Mouse (Mus musculus): ENCODE measurements around the gene Akna. TPM values are rescaled to one million over a fixed set of nuclear protein-coding genes. Genes with fewer than 3 reads are reported as not detected.
A peak's percentile ranks its signal among the peaks of the same experiment; 100 is the strongest.

Gene Akna
- 186 and 189 TPM in 2 replicates for total RNA-seq (2017)

DNA sequence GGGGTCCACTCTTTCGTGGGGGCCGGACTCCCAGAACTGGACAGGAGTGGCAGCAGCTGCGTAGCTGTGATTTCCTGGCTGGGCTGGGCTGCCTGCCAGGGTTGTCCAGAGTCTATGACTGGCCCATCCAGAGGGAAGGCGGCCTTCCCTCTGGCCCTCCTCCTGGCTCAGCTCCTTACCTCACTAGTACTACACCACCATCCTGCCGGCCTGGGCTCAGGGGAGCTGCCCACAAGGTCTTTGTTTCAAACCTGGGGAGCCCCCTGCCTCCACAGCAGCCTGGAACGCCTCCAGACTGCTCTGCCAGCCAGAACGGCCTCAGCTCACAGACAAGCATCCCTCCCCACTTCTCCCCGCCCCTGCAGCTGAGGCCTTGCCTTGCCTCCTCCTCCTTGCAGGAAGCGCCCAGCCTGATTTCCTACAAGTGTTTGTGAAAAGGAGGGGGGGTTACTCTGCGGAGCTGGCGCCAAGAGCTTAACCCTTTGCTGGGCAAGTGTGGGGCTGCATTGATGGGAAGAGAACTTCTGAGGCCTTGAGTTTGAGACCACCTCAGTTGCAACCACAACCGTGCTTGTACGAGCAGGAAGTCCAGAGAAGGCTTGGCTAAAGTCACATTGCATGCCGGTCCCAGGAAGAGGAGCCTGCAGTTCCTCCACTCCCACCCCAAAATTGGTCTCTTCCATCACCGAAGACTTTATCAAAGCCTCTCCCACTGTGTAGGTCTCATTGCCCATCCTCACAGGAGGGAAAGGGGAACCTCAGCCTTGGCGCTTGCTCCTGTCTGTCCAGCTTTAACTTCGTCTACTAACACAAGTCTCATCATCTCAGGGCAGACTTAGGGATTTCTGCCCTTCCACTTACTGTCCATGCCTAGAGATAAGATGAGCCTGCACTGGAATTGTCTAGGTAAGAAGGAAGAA is at the start of gene Akna:
Akna (minus strand) TSS at position 315 of the 920 bp plus-strand sequence.
- ATAC-seq (ENCODE audit: extremely low read depth, insufficient number of reproducible peaks, low FRiP score, poor library complexity, severe bottlenecking), result peak; percentile 11; the same call in 1 of the 2 replicates

DNA sequence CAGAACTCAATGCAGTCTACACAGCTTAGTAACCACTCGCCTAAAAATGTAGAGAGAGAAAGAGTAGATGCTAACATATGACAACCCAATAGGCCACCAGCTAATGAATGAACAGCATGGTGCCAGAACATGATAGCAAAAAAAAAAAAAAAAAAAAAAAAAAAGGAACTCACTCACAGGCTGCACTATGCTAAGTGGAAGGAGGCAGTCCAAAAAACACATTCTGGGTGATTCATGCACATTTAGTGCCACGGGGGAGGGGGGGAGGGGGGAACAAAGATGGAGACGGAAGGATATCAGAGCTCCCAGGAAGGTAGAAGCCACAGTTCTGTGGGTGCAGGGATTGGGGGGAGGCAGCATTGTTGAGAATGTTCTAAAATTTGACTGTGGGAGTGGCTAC is 49.4 kb upstream of the Akna start:
- no peak for ATAC-seq (ENCODE audit: extremely low read depth, insufficient number of reproducible peaks, low FRiP score, poor library complexity, severe bottlenecking)

DNA sequence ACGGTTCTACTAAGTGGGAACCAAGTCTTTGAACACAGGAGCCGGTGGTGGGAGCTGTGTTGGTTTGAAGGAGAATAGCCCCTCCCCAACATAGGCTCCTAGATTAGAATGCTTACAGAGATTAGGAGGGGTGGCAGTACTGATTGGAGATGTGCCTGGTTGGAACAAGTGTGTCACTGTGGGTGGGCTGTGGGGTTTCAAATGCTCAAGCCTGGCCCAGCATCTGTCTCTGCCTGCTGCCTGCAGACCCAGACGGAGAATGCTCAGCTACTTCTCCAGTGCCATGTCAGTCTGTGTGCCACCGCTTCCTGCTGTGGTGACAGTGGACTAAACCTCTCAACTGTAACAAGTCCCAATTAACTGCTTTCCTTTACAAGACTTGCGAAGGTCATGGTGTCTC is 47.4 kb upstream of the Akna start:
- ATAC-seq (ENCODE audit: extremely low read depth, insufficient number of reproducible peaks, low FRiP score, poor library complexity, severe bottlenecking), result no peak

DNA sequence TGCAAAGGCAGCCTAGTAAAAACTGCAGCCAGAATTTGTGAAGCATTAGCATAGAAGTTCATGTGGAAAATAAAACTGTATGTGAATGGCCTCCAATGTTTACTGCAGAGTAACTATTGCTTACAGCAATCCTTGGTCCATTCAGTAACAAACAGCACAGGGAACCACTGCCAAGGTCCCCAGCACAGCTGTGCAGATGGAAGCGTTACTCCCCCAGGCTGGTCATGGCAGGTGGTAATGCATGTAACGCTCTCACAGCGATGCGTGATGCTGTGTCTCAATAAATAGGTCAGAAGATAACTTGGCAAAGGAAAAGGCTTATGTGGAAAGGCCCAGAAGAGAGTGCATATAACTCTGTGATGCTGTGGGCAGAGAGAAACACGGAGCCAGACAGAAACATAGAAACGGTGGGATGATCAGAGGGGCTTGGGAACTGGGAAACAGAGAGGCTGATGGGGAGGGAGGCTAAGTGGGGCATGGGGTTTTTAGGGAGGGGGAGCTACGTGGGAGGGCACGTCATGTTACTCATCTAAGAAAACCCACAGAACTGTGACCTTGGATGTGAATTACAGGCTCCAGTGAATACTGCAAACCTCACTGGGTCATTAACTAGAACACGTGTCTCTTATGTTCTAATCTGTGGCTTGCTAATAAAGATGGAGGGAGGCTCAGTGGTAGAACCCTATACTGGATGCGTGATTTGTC is 41.4 kb upstream of the Akna start:
- no peak for ATAC-seq (ENCODE audit: extremely low read depth, insufficient number of reproducible peaks, low FRiP score, poor library complexity, severe bottlenecking)

DNA sequence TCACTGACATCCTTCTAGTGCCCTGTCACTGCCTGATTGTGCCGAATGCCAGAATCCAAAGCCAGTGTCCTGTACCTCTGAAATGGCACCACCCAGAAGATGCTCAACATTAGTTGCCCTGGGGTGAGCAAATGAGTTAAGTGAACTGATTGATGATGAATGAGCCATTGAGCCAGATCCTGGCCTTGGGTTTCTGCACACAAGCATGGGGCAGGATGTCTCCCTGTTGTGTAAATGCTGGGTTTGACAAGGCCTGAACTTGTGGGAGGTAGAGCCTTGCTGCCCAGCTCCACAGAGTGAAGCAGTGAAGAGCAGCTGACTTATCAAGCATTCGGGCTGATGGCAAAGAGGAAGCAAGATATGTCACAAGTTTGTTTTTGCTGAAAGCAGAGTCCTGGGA is 39.9 kb upstream of the Akna start:
- no peak for ATAC-seq (ENCODE audit: extremely low read depth, insufficient number of reproducible peaks, low FRiP score, poor library complexity, severe bottlenecking)

DNA sequence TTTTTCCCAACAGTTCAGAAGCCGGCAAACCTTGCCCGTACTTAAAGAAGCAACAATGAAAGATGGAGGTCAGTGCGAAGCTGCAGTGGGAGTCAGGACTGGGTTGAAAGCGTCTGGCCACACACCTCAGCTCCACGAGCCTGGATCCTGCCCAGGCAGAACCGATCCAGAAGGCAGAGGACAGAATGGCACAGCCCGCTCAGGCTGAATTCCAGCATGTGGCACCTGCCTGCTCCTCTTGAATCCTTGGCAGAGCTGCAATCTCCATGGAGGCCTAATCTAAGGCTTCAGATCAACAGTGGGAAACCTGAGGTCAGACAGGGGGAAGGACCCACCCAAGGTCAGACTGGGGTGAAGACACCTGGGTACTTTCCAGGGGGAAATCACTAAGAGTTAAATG is 38.5 kb upstream of the Akna start:
- ATAC-seq (ENCODE audit: extremely low read depth, insufficient number of reproducible peaks, low FRiP score, poor library complexity, severe bottlenecking), result no peak

DNA sequence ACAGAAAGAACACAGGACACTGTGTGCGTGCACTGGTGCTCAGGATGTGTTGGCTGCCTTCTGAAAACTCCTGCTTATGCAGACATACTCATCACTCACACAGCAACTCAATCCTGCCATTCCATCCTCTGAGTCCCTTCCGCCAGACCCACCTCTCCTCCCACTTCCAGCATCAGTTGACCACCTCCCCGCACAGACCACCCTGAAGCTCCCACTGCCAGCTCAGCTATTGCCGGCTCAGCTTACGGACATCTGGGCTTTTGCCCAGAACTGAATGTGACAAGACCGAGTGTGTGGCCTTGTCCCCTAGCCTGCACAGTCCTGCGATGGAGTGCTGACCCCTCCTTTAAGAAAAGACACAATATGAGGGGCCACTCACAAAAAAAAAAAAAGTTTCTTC is 37.1 kb upstream of the Akna start:
- no peak for ATAC-seq (ENCODE audit: extremely low read depth, insufficient number of reproducible peaks, low FRiP score, poor library complexity, severe bottlenecking)

DNA sequence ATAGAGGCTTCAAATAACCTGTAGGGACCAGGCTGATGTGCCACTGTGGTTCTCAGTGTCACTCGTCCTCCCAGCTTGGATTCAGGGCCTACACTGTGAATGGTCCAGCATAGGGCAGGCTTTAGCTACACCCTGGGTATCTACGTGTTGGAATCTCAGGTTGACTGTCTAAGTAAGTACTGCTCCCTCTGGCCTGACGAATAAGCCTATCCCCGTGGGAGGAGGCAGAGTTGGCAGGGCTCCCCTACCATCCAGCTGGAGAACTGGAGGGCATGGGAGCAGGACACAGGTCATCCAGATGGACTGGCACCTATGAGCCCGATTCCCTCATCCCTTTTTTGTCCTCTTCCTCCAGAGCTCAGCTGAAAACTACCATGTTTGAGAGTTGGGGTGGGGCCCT is 34.8 kb upstream of the Akna start:
- ATAC-seq (ENCODE audit: extremely low read depth, insufficient number of reproducible peaks, low FRiP score, poor library complexity, severe bottlenecking), result no peak

DNA sequence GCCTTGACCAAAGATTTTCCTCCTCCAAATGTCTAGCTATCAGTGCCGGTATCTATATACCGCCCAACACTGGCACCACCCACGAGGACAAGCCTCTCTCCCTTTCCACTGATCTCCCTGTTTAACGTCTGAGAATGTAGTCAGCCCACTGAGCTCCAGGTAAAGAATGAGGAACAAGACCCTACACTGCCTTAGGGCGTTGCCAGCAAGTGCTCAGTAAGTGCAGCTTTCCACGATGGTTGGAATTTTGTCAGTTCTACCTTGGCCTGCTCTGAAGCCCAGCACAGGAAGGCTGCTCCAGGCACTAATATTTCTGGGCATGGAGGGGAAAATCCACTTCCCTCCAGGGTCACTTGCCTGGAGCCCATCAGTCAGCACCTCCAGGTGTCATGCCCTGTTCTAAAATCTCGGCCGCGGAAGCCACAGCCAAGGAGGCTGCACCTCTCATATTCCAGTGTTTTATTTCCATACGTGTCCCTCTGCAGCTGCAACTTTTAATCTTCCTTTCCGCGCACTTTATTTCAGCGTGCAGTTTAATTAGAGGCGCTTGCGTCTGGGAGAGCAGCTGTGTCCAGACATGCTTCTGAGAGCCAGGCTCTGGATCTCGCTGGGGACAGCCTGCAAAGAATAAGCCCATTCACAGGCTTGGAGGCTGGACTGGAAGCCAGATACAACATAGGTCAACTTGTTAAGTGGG is 34.1 kb upstream of the Akna start:
- ATAC-seq (ENCODE audit: extremely low read depth, insufficient number of reproducible peaks, low FRiP score, poor library complexity, severe bottlenecking), result no peak

DNA sequence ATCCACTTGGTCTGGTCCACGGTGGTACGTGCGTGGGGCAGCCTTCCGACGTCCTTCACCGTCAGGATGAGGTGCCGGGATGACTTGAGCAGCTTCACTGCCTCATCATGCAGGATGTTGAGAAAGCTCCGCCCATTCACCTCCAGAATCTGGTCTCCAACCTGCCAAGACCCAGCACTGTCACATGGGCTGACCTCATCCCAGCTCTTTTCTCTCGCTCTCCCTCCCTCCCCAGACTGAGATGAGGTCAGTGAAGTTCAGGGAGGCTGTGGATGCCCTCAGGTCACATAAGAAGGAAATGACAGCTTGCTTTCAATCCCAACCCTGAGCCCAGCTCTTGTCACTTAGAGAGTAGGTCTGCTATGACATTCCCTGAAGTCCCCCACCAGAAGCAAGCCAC is 32.2 kb upstream of the Akna start:
- no peak for ATAC-seq (ENCODE audit: extremely low read depth, insufficient number of reproducible peaks, low FRiP score, poor library complexity, severe bottlenecking)

DNA sequence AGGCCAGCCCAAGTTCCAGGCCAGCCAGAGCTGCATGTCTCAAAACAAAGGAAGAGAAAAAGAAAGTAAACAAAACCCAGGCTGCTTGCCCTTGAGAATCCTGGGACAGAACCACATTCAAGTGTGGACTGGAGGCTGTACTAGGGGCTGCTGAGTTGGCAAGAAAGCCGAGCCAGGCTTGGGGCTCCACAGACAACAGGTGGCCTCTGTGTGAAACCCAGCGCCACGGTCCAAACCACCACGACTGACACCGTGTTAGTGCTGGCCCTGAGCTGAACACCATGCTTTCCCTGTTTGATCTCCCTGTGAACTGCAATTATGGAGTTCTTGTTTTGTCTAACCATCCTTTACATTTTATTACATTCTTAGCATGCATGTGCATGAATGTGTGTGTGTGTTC is 27.9 kb upstream of the Akna start:
- ATAC-seq (ENCODE audit: extremely low read depth, insufficient number of reproducible peaks, low FRiP score, poor library complexity, severe bottlenecking), result no peak

DNA sequence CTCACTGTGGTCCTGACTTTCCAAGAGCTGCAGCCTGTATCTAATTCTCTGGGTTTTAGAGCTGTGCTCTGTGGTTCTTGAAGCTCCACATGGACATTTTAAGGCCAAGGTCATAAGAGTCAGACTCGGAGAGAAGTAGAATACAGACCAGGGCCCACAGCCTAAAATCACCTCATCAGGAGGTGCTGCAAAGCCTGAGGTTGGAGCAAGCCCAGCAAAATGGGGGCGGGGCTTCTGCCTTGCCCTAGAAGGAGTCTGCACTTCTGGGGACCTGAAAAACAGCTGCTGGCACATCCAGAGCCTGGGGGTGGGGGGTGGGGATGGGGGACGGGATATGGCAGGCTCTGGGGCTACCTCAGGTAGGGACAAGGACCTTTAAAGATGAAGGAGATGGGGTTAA is 27.2 kb upstream of the Akna start:
- ATAC-seq (ENCODE audit: extremely low read depth, insufficient number of reproducible peaks, low FRiP score, poor library complexity, severe bottlenecking), result no peak

DNA sequence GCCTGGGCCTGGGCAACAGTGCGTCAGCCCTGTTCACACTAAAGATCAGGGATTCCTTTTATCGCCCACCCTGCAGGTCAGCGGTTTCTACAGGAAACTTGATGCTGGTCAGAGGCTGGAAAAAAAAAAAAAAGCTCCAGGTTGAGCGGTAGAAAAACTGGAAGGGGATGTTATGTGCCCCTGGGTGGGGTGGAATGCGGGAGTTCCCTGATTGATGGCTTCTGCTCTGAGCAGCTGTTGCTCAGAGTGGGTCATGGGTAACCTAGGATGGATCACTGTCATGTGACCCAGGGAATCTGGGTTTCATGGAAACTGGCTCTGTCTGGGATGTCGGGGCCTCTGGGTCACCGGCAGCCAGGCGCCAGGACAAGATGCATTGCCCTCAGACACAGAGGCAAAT is 23.2 kb upstream of the Akna start:
- no peak for ATAC-seq (ENCODE audit: extremely low read depth, insufficient number of reproducible peaks, low FRiP score, poor library complexity, severe bottlenecking)

DNA sequence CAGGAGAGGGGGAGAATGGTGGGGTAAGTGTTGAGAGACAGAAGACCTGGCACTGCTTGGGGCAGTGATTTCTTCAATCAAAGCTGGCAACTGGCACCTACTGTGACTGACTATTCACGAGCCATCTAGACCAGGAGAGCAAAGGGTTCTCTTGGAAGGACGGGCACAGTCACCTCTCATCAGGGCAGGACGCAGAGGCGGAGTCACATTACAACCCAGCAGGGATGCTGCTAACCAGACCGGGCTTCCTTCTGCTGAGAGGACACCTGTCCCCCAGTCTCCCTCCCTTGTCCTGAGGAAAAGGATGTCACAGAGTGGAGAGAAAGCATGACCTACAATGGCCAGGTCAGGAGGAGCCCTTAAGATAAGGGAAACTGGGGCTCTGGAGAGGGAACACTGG is 20.7 kb upstream of the Akna start:
- no peak for ATAC-seq (ENCODE audit: extremely low read depth, insufficient number of reproducible peaks, low FRiP score, poor library complexity, severe bottlenecking)

DNA sequence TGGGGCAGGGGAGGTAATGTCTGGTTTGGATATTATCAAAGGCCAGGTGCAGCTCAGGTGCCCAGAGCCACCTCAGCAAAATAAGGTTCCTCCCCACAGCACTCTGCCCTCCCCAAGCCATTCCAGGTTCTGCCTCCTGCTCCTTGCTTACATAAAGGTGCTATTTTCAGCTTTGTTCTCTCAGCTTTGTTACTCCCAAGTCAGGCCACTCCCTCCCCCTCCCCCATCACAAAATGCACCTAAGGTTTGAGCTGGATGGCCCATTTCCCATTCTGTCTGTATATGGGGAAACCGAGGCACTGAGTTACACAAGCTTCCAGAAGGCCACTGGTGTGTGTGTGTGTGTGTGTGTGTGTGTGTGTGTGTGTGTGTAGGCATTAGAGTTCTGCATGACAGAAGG is 20.1 kb upstream of the Akna start:
- no peak for ATAC-seq (ENCODE audit: extremely low read depth, insufficient number of reproducible peaks, low FRiP score, poor library complexity, severe bottlenecking)

DNA sequence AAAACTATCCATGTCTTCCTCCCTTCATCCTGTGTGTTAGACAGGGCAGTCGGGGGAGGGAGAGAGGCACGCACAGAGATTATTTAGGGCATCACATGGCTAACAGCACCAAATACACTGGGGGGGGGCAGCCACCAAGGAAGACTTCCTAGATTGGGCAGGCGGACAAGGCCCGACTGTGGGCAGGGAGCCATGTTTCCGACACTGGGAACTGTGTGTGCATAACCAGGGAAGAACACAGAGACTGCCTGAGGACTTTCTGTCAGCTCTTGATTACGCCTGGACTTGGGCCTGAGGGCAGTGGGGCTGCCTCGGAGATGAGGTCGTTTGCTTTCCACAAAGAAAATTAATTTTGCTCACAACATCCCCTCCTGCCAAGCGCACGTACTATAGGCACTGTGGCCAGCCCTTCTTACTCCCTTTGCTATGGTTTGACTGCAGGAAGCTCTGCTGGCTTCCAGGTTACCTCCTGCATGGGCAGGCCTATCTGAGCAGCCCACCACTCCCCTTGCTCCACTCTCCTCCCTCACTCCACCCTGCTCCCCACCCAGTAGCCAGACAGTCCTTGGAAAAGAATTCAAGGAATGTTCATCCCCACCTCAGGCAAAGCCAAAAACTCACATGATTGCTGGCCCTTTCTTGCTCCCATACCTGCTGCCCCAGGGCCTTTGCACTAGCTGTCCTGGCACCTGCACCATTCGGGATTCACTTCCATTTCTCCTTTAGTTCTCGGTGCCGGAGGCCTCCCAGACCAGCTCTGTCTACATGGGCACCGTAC is 17.2 kb upstream of the Akna start:
- ATAC-seq (ENCODE audit: extremely low read depth, insufficient number of reproducible peaks, low FRiP score, poor library complexity, severe bottlenecking), result no peak

DNA sequence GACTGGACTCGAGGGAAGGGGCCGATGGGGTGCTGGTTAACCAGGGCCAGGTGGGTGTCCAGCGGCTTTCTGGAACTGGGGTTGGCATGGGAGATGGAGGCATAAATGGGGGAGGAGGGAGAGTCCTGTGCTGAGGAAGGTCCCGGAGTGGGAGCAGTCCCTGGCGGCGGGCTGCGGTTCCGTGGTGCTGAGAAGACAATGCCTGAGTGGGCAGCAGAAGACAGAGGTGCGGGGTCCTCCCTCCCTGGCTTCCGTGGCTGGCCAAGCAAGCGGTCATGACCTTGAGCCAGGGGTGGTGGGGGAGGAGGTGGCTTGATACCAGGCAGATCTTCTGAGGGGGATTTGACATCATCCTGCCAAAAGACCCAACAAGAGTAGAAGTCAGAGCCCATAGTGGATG is 15.1 kb upstream of the Akna start:
- no peak for ATAC-seq (ENCODE audit: extremely low read depth, insufficient number of reproducible peaks, low FRiP score, poor library complexity, severe bottlenecking)

DNA sequence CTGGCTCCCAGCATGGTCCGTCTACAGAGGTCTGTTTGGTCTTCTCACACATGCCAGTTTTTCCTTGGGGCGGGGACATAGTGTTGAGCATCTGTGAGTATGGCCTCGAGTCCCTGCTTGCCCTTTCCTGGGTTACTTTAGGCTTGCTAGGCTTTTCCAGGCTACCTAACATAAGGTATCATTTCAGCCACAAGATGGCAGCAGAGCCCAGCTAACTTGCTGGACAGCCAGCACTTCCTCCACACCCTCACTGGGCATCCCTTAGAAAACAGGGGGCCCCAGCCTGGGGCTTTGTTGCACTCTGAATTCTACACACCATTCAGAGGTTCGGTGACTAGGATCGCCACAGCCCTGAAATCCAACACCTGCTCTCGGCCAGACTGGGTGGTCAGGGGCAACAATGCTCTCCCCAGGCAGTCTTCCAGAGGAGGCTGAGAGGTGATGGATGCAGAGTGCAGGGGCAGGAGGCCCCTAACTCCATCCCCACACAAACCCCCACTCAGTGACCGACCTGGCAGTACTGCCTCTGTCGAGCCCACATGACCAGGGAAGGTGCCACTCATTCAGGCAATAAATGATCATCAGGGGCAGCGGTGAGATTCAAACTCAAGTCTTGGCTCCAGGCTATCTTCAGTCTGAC is 14.3 kb upstream of the Akna start:
- peak; percentile 74 for ATAC-seq (ENCODE audit: extremely low read depth, insufficient number of reproducible peaks, low FRiP score, poor library complexity, severe bottlenecking)

DNA sequence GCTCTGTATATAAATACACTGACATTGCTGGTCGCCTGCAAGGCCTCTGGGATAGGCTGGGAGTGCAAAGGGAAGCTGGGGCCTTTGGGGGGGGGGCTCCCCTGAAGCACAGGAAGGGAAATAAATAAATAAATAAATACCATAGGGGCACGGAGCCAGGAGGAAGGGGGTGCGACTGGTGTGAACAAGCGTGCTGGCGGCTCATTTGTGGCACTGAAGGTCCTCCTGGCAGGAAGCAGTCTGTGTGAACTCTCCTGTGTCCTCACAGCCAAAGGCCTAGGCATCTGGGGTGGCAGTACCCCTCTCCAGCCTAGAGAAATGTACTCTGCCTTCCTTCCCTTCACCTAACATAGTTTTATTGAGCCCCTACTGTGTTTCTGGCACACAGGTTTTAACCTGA is 11.8 kb upstream of the Akna start:
- no peak for ATAC-seq (ENCODE audit: extremely low read depth, insufficient number of reproducible peaks, low FRiP score, poor library complexity, severe bottlenecking)

Data from neutrophil, adult 5-6 weeks (primary cell).